Mouse (Mus musculus): Measurements from ENCODE around the gene Dab2ip.

DNA sequence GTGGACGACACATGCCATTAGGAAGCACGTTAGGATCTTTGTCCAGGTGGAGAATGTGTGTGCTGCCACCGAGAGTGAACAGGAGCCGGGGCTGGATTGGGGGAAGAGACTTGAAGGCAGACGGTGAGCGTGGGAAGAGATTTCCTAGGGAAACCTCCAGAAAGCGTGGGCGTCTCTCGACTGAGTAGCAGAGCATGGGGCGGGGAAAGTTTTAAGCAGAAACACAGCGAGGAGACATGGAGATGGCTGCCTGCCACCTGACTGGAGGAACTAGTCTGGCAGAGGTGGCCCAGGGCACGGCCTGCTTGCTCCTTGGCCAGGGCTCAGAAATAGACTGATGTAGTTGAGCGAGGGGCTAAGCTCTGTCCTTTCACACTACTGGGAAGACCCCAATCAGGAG is 82.5 kb downstream of the Dab2ip start:
- TF ChIP-seq CTCF (IDR thresholded peaks at IDR 0.05; ENCODE audit: low read depth, low read length) (no peak), POLR2A (IDR thresholded peaks at IDR 0.05; ENCODE audit: borderline replicate concordance, low read depth, low read length) (no peak)
